Mouse (Mus musculus) hindbrain, embryonic 13.5 days (tissue): ENCODE measurements around the gene Shld1. TPM values are rescaled to one million over a fixed set of nuclear protein-coding genes. Genes with fewer than 3 reads are reported as not detected.

Source experiments
- ATAC-seq: fragments of 200-750 bp; cut with Nextera tagmentation; 2 replicates; pipeline ENCODE4 v1.8.0; 2017; ENCODE audit warnings: moderate TSS enrichment; ENCODE audit not compliant: low FRiP score
- H3K27ac ChIP-seq: fragments of 300-500 bp; sonication (generic); 2 replicates; pipeline ENCODE4 v1.5.1; 2015; ENCODE audit warnings: inconsistent platforms, mild to moderate bottlenecking, moderate library complexity
- H3K27me3 ChIP-seq: fragments of 300-500 bp; sonication (generic); 2 replicates; pipeline ENCODE4 v1.6.1; 2015; ENCODE audit warnings: mild to moderate bottlenecking, inconsistent platforms
- H3K36me3 ChIP-seq: fragments of 300-500 bp; sonication (generic); 2 replicates; pipeline ENCODE4 v1.6.1; 2015; ENCODE audit warnings: mild to moderate bottlenecking, inconsistent platforms
- H3K4me1 ChIP-seq: fragments of 300-500 bp; sonication (generic); replicated peaks from 2 replicates; pipeline ENCODE4 v1.6.1; 2015; ENCODE audit warnings: inconsistent platforms
- H3K4me2 ChIP-seq: fragments of 300-500 bp; sonication (generic); 2 replicates; pipeline ENCODE4 v1.6.1; 2015; ENCODE audit warnings: inconsistent platforms, mild to moderate bottlenecking, moderate library complexity
- H3K4me3 ChIP-seq: fragments of 300-500 bp; sonication (generic); 2 replicates; pipeline ENCODE4 v1.5.1; 2015; ENCODE audit warnings: mild to moderate bottlenecking, inconsistent platforms
- H3K9ac ChIP-seq: fragments of 300-500 bp; sonication (generic); 2 replicates; pipeline ENCODE4 v1.6.1; 2015; ENCODE audit warnings: mild to moderate bottlenecking, inconsistent platforms
- H3K9me3 ChIP-seq: fragments of 300-500 bp; sonication (generic); 2 replicates; pipeline ENCODE4 v1.6.1; 2016; ENCODE audit warnings: inconsistent platforms
- WGBS: fragments of 180-500 bp; shearing (Covaris S2); methylation state at CpG from one replicate; pipeline ENCODE4 v1.1.7; 2015; 5-methylcytosine and 5-hydroxymethylcytosine counted together
- polyA plus RNA-seq: library from polyadenylated mRNA; unstranded; fragments of >200 nt; fragmentation: Nextera tagmentation; extraction: Ambion mirVana; gene quantifications from 2 replicates; pipeline ENCODE4 v1.2.1, GENCODE M21; 2015

Gene Shld1
- 22.5 and 25.5 TPM in 2 replicates for polyA plus RNA-seq

DNA sequence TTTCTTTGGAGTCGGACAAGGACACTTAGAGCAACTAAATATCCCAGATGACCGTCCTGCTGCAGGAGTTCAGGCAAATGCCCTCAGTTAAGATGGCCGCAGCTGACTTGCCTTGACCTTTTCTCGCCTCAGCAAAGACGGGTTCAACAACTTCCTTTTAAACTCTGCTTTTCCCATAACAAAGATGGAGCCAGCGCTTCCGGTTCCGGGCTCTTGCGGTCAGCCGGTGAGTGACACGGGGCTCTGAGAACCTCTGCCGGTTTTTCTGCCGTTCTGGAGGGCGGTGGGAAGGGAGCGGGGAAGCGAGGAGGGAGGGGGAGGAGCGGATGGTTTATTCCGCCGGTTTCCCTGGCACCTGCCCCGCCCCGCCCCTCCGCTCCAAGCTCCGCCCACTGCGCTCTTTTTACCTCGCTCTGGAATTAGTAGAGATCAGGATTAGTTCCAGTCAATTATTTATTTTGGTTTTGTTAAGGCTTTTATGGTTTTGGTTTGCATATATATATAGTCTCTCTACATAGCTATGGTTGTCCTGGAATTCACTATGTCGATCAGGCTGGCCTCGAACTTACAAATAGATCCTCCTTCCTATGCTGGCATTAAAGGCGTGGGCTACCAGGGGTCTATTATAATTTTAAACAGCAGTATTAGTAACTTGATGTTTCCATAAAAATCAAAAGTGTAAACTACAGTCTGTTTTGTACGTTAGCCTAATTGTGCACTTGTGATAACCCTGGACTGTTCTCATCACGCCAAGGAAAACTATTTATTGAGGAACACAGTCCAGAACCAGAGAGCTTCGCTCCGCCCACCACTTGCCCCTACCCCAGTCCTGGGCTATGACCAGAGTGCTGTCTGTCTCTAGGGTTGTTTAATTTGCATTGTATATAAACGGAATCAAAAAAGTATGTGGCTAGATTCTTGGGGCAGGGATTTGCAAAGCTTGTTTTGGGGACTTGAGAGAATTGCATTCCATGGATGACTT, at the start of gene Shld1:
Gene Shld1, plus strand, starts transcription at position 176 of the 982 bp plus-strand sequence.
- Histone ChIP-seq H3K4me3 (peak within 1 kb of the TSS; percentile 57), H3K4me2 (peak within 1 kb of the TSS; percentile 53), H3K9ac (peak within 1 kb of the TSS; percentile 76), H3K27ac (peak within 1 kb of the TSS; percentile 85), H3K36me3 (no peaks in the 10 kb centered on the region), H3K9me3 (no peaks in the 10 kb centered on the region), H3K27me3 (peaks cover 4% of the 10 kb centered on the region; the same call in 1 of the 2 replicates), H3K4me1 (peaks cover 13% of the 10 kb centered on the region)
- WGBS: 10% methylated on average over 33 of the region's 33 CpGs
- peak; percentile 94 for ATAC-seq

DNA sequence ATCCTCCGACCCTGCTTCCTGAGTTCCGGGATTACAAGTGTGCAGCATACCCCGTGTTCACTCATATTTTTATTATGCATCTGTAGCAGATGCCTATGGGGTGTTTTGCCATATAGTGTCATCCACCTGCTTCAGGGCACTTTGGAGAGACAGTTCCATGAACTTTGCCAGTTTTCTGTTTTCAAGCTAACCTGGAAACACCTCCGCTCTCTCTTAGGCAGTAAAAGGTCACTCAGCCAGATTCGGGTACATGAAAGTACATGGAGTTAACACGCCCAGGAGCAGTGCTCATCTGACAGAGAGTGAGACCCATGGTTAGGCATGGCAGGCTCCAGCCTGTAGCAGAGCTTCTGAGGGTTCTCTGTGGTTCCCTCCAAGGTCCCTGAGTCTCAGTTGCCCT, 48.4 kb upstream of the Shld1 start:
- no peak for ATAC-seq
- Histone ChIP-seq H3K36me3 (no peaks in the 10 kb centered on the region), H3K9me3 (no peaks in the 10 kb centered on the region), H3K4me1 (no peaks in the 10 kb centered on the region), H3K4me2 (no peak overlapping the region), H3K9ac (no peak overlapping the region), H3K4me3 (no peak overlapping the region), H3K27me3 (no peaks in the 10 kb centered on the region), H3K27ac (no peak overlapping the region)
- WGBS: 94% methylated on average over 6 of the region's 6 CpGs

DNA sequence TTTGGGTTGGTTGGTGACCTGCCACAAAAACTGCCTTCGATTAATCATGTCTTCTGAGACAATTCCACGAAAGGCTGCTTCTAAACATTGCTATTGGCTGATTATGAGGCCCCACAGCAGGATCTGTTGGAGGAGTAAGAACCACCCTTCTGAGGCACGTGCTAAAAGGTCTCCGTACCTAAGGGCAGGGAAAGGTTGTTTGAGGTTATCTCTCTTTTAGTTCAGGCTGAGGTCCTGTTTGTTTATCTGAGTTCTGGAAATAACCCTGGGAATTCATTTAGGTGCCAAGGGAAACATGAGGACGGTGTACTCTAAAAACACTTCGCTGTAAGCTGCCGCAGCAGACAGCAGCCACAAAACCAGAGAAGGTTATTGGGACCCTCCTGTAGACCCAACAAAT, 47.4 kb upstream of the Shld1 start:
- Histone ChIP-seq H3K9me3 (no peaks in the 10 kb centered on the region), H3K36me3 (no peaks in the 10 kb centered on the region), H3K4me2 (no peak overlapping the region), H3K4me1 (no peaks in the 10 kb centered on the region), H3K27ac (no peak overlapping the region), H3K9ac (no peak overlapping the region), H3K27me3 (no peaks in the 10 kb centered on the region), H3K4me3 (no peak overlapping the region)
- no peak for ATAC-seq
- WGBS: 83% methylated on average over 7 of the region's 7 CpGs

DNA sequence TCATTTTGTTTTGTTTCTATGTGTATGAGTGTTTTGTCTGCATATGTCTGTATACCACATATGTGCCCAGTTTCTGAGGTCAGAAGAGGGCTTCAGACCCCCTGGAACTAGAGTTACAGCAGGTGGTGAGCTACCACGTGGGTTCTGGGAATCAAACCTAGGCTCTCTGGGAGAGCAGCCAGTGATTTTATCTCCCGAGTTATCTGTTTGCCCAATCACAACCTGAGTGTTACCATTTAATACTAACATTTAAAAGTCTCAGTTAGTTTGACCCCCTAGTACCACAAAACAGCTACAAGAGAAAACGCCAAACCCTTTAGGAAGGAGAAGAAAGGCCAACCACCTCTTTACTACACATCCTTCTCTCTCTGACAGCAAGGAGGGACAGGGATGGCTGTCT, 45.5 kb upstream of the Shld1 start:
- Histone ChIP-seq H3K4me2 (no peak overlapping the region), H3K4me1 (no peaks in the 10 kb centered on the region), H3K4me3 (no peak overlapping the region), H3K9ac (no peak overlapping the region), H3K27ac (no peak overlapping the region), H3K27me3 (no peaks in the 10 kb centered on the region), H3K9me3 (no peaks in the 10 kb centered on the region), H3K36me3 (no peaks in the 10 kb centered on the region)
- no peak for ATAC-seq
- WGBS: 68% methylated on average over 3 of the region's 3 CpGs

DNA sequence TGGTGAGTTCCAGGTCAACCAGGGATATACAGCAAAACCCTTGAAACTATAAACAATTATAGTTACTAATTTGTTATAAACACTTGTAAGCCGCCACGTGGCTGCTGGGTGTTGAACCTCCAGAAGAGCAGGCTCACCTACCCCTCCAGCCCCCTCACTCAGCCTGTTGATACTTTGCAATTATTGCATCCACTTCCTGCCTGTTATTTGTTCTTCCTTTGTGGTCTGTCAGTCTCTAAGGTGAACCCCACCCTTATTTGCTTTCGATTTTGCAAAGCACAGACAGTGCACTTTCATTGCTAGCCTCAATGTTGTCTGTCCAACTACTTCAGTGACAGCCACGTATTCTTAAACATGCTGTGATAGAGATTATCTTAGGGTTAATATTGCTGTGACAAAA, 43.6 kb upstream of the Shld1 start:
- Histone ChIP-seq H3K4me1 (0 out of 2 replicates have a peak, but pooled peaks cover 3% of the 10 kb centered on the region), H3K36me3 (no peaks in the 10 kb centered on the region), H3K9me3 (no peaks in the 10 kb centered on the region), H3K9ac (no peak overlapping the region), H3K27me3 (no peaks in the 10 kb centered on the region), H3K27ac (no peak overlapping the region), H3K4me2 (no peak overlapping the region), H3K4me3 (no peak overlapping the region)
- no peak for ATAC-seq
- 84% methylated on average over 4 of the region's 4 CpGs for WGBS

DNA sequence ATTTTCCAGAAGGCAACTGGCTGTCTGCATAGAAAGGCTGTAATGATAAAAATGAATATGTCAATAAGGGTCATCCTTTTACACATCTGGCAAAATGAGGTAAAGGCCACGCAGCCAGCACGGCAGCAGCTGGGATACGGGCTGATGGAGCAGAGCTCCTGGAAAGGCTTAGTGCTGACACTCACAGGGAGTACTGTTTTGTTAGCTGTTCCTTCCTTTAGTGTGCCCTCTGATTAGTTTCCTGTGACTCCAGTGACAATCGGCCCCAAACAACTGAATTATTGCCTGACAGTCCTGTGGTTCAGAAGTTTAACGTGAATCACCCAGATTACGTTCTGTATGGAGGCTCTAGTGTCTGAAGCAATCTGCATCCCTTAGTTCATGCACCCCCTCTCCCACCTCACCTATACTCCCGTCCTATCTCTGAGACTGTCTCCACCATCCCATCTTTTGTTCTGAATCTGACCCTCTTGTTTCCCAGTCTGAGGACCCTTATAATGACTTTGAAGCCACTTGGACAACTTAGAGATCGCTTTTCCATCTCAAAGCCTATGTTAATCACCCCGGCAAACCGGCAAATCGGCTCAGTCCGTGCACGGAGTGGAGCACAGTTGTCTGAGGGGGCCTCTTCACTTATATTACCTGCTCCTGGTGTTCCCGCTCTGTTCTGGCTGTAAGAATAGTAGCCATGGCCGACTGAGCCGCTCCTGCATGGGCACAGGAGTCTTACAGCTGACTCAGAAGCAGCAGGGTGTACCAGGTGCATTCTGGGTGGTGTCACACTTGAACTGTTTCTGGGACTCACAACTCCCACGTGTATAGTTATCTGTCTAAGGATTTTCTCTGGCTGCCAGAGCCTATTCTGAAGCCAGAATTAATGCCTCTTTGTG, 39.6 kb upstream of the Shld1 start:
- Histone ChIP-seq H3K27ac (no peak overlapping the region), H3K36me3 (no peaks in the 10 kb centered on the region), H3K9me3 (no peaks in the 10 kb centered on the region), H3K27me3 (no peaks in the 10 kb centered on the region), H3K9ac (no peak overlapping the region), H3K4me2 (no peak overlapping the region), H3K4me1 (0 out of 2 replicates have a peak, but pooled peaks cover 3% of the 10 kb centered on the region), H3K4me3 (no peak overlapping the region)
- ATAC-seq: no peak
- WGBS: 71% methylated on average over 17 of the region's 17 CpGs

DNA sequence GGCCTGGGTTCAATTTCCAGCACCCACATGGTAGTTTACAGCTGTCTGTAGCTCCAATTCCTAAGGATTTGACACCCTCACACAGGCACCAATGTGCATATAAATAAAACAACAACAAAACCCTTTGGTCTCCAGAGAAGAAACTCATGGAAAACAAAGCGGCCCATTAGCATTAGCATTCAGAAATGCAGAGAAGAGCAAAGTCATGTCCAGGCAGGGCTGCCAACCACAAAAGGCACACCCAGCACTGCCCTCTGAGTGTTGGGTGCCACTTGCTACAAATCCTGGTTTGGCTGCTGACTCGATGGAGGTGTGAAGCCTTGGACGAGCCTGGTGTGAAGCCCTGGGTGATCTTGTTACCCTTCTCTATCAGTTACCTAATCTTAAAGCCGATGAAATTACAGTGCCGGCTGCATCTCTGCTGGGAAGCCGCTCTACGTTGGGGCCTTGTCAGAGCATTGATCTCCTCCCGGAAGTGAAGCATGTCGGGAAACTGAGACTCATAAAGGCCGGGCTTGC, 37.3 kb upstream of the Shld1 start:
- H3K4me3 ChIP-seq: no peak overlapping the region
- H3K4me1 ChIP-seq: 0 out of 2 replicates have a peak, but pooled peaks cover 3% of the 10 kb centered on the region
- no peak overlapping the region for H3K4me2 ChIP-seq
- no peaks in the 10 kb centered on the region for H3K9me3 ChIP-seq
- H3K36me3 ChIP-seq: no peaks in the 10 kb centered on the region
- H3K27ac ChIP-seq: no peak overlapping the region
- H3K27me3 ChIP-seq: no peaks in the 10 kb centered on the region
- H3K9ac ChIP-seq: no peak overlapping the region
- 85% methylated on average over 10 of the region's 10 CpGs for WGBS
- ATAC-seq: no peak

DNA sequence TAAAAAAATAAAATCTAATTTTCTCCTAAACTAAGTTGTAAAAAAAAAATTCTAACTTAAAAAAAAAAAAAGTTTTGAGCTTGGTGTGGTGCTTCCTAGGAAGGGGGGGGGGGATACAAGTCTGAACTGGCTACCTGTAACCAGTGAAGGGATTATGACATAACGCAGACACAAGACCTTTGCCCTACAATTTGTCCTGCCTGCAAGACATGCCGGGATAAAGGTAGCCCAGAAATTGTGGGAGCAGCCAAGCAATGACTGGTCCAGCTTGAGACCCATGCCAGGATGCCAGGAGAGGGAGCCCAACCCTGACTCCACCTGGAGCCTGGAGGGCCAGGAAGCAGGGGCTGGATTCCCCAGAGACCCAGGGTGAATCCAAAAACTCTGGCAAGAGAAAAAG, 36.2 kb upstream of the Shld1 start:
- no peak for ATAC-seq
- Histone ChIP-seq H3K4me1 (0 out of 2 replicates have a peak, but pooled peaks cover 3% of the 10 kb centered on the region), H3K4me3 (no peak overlapping the region), H3K9ac (no peak overlapping the region), H3K27ac (no peak overlapping the region), H3K9me3 (no peaks in the 10 kb centered on the region), H3K27me3 (no peaks in the 10 kb centered on the region), H3K36me3 (no peaks in the 10 kb centered on the region), H3K4me2 (no peak overlapping the region)
- 84% methylated on average over 2 of the region's 2 CpGs for WGBS

DNA sequence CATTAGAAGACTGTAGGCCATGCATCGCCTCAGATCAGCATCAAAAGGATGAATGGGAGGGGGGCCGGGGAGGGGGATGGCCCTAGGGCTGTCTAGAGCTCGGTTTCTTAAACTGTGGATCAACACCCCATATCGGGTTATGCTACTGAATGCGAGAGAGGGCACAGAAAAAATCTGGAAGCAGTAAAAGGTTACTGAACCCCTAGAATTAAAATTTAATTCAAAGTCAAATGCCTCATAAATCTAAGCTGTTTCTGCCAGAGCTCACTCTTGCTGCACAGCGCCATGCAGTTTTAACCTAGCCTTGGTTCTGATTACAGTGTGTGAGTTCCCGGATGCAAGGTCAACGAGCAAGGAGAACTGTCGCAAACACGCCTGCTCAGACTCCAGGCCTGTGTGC, 34.3 kb upstream of the Shld1 start:
- no peak for ATAC-seq
- Histone ChIP-seq H3K4me1 (no peaks in the 10 kb centered on the region), H3K9me3 (no peaks in the 10 kb centered on the region), H3K4me3 (no peak overlapping the region), H3K36me3 (no peaks in the 10 kb centered on the region), H3K27me3 (no peaks in the 10 kb centered on the region), H3K4me2 (no peak overlapping the region), H3K27ac (no peak overlapping the region), H3K9ac (no peak overlapping the region)
- 62% methylated on average over 10 of the region's 10 CpGs for WGBS

DNA sequence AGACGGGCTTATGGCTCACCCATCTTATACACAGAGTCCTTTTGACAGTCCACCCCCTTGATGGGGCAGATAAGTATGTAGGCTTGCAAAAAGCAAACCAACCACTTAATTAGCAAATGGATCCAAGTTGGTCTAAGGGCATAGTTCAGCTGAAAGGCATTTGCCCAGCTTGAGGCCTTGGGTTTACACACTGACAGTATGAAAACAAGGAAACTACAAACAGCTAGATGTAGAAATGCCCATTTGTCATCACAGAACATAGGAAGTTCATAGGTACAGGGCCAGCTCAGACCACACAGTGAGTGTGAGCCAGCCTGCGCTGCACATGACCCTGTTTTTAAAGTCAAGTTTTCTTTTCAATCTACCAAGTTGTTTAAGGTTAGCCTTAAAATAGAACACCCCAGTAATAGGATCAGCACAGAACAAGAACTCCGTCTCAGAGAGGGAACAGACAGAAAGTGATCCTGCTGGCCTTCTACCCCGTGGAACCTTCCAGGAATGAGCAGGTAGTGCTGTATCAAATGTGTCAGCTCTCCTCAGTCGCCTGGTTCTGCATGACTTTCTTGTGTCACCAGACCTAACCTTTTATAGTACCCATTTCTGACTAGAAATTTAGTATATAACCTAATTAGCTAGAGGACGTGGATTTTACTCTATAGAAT, 31.8 kb upstream of the Shld1 start:
- WGBS: 85% methylated on average over 6 of the region's 6 CpGs
- Histone ChIP-seq H3K4me2 (no peak overlapping the region), H3K9me3 (no peaks in the 10 kb centered on the region), H3K4me1 (no peaks in the 10 kb centered on the region), H3K27me3 (no peaks in the 10 kb centered on the region), H3K9ac (no peak overlapping the region), H3K36me3 (no peaks in the 10 kb centered on the region), H3K27ac (no peak overlapping the region), H3K4me3 (no peak overlapping the region)
- ATAC-seq: no peak

DNA sequence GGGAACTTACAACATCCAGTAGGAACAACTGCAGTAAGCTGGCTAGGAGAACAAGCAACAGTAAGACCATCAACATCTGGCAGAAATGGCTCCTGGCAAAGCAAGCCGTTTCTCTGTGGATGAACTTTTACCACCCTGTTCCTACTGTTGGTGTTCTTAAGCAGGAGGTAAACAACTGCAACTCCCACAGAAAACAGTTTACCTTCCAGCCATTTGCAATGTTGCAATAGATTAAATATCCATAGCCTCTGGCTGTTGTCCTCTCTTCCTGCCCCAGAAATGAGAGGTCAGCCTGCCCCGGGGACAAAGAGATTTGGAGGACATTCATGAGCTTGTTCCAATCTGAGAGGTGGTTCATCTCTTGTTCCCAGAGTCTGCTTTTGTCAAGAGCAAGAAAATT, 29.5 kb upstream of the Shld1 start:
- Histone ChIP-seq H3K9me3 (no peaks in the 10 kb centered on the region), H3K4me2 (no peak overlapping the region), H3K27me3 (no peaks in the 10 kb centered on the region), H3K4me1 (no peaks in the 10 kb centered on the region), H3K9ac (no peak overlapping the region), H3K27ac (no peak overlapping the region), H3K4me3 (no peak overlapping the region), H3K36me3 (no peaks in the 10 kb centered on the region)
- WGBS: 86% methylated on average over 2 of the region's 2 CpGs
- no peak for ATAC-seq
